Mouse (Mus musculus): Measurements from ENCODE around the gene Psme4. TPM values are rescaled to one million over a fixed set of nuclear protein-coding genes. Genes with fewer than 3 reads are reported as not detected.

Gene Psme4
- polyA plus RNA-seq, 1 experiment: 19.7 TPM

GRCm38 (mm10) chr11:30802421-30802820 is 30.9 kb downstream of the Psme4 start:
- H3K27me3 ChIP-seq (replicated peaks; ENCODE audit: control insufficient read depth, insufficient read depth, low read length): no peaks in the 10 kb centered on the region
- H3K27ac ChIP-seq (ENCODE audit: insufficient read depth, low read depth, low read length): no peak overlapping the region
- DNase-seq: no peak
- no peak overlapping the region for H3K4me3 ChIP-seq (ENCODE audit: insufficient read depth, low read depth, low read length)
- 93% methylated on average over 1 of the region's 1 CpGs for WGBS
- TF ChIP-seq POLR2A (IDR thresholded peaks at IDR 0.05; ENCODE audit: low read depth, low read length): no peak
- no peak for TF ChIP-seq CTCF (conservative IDR thresholded peaks at IDR 0.05; ENCODE audit: insufficient read depth, insufficient read length, low read depth, low read length)
- H3K4me1 ChIP-seq (ENCODE audit: control insufficient read depth, insufficient read depth, low read length): no peaks in the 10 kb centered on the region
- no peaks in the 10 kb centered on the region for H3K36me3 ChIP-seq (ENCODE audit: control insufficient read depth, insufficient read depth, low read length)

DNA sequence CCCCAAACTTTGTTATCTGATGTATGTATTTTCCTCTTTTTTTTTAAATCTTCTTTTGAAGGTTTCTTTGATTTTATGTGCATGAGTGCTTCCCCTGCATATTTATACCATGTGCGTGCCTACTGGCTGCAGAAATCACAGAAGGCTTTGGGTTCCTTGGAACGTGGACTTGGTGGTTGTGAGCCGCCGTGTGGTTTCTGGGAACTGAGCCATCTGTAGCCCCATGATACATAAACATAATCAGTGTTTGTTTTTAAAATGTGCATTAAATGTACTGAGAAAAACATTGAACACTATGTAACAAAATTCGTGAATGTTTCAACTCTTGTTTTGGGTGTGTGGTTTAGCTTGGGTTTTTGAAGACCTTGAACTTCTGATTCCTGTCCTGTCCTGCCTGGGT is 49.6 kb downstream of the Psme4 start:
- 78% methylated on average over 5 of the region's 5 CpGs for WGBS
- Histone ChIP-seq H3K27me3 (replicated peaks; ENCODE audit: control insufficient read depth, insufficient read depth, low read length) (no peaks in the 10 kb centered on the region), H3K4me1 (ENCODE audit: control insufficient read depth, insufficient read depth, low read length) (no peaks in the 10 kb centered on the region), H3K27ac (ENCODE audit: insufficient read depth, low read depth, low read length) (no peak overlapping the region), H3K4me3 (ENCODE audit: insufficient read depth, low read depth, low read length) (no peak overlapping the region), H3K36me3 (ENCODE audit: control insufficient read depth, insufficient read depth, low read length) (peaks cover 12% of the 10 kb centered on the region)
- DNase-seq: no peak
- no peak for TF ChIP-seq POLR2A (IDR thresholded peaks at IDR 0.05; ENCODE audit: low read depth, low read length)
- TF ChIP-seq CTCF (conservative IDR thresholded peaks at IDR 0.05; ENCODE audit: insufficient read depth, insufficient read length, low read depth, low read length): no peak

DNA sequence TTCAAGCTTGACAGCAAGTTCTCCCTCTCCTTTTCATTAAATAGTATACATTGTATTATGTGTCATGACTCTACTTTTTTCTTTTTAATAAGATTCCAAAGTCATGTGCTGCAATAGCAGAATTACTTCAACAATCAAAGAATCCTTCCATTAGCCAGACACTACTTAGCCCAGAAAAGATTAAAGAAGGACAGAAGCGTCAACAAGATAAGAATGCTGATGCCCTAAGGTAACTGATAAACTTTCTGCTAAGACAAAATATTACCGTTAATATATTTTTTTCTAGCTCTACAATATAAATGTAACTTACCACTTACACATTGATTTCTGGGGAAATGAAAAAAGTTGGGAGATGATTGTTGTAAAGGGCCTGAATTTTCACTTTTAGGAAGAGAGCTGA is 67.3 kb downstream of the Psme4 start:
- H3K27ac ChIP-seq (ENCODE audit: insufficient read depth, low read depth, low read length): no peak overlapping the region
- H3K36me3 ChIP-seq (ENCODE audit: control insufficient read depth, insufficient read depth, low read length): peaks cover 4% of the 10 kb centered on the region; the same call in 1 of the 2 replicates
- H3K4me3 ChIP-seq (ENCODE audit: insufficient read depth, low read depth, low read length): no peak overlapping the region
- 96% methylated on average over 2 of the region's 2 CpGs for WGBS
- DNase-seq: no peak
- no peak for TF ChIP-seq POLR2A (IDR thresholded peaks at IDR 0.05; ENCODE audit: low read depth, low read length)
- TF ChIP-seq CTCF (conservative IDR thresholded peaks at IDR 0.05; ENCODE audit: insufficient read depth, insufficient read length, low read depth, low read length): no peak
- H3K4me1 ChIP-seq (ENCODE audit: control insufficient read depth, insufficient read depth, low read length): no peaks in the 10 kb centered on the region
- H3K27me3 ChIP-seq (replicated peaks; ENCODE audit: control insufficient read depth, insufficient read depth, low read length): no peaks in the 10 kb centered on the region

DNA sequence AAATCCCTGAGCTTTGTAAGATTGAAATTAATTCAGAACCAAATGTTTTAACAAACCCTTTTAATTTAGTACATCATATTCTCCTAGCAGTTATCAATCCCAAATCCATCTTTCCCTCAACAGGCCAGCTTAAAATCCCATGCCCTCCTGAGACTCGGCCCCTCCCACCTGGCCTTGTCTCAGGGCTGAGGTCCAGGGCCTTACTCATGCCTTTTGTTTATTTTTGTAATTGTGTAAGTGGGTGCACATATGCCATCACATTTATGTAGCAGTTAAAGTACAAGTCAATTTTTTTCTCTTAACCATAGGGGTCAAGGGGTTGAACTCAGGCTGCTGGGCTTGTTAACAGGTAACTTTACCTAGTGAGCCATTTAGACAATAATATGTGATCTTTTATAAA is 72.8 kb downstream of the Psme4 start:
- WGBS: 84% methylated on average over 1 of the region's 1 CpGs
- TF ChIP-seq POLR2A (IDR thresholded peaks at IDR 0.05; ENCODE audit: low read depth, low read length): no peak
- TF ChIP-seq CTCF (conservative IDR thresholded peaks at IDR 0.05; ENCODE audit: insufficient read depth, insufficient read length, low read depth, low read length): no peak
- H3K4me1 ChIP-seq (ENCODE audit: control insufficient read depth, insufficient read depth, low read length): no peaks in the 10 kb centered on the region
- DNase-seq: no peak
- H3K27me3 ChIP-seq (replicated peaks; ENCODE audit: control insufficient read depth, insufficient read depth, low read length): no peaks in the 10 kb centered on the region
- H3K4me3 ChIP-seq (ENCODE audit: insufficient read depth, low read depth, low read length): no peak overlapping the region
- H3K36me3 ChIP-seq (ENCODE audit: control insufficient read depth, insufficient read depth, low read length): peaks cover 4% of the 10 kb centered on the region
- no peak overlapping the region for H3K27ac ChIP-seq (ENCODE audit: insufficient read depth, low read depth, low read length)

GRCm38 (mm10) chr11:30872425-30872824 is 100.9 kb downstream of the Psme4 start:
- no peak for DNase-seq
- H3K4me1 ChIP-seq (ENCODE audit: control insufficient read depth, insufficient read depth, low read length): no peaks in the 10 kb centered on the region
- H3K27me3 ChIP-seq (replicated peaks; ENCODE audit: control insufficient read depth, insufficient read depth, low read length): no peaks in the 10 kb centered on the region
- TF ChIP-seq CTCF (conservative IDR thresholded peaks at IDR 0.05; ENCODE audit: insufficient read depth, insufficient read length, low read depth, low read length): no peak
- no peak for TF ChIP-seq POLR2A (IDR thresholded peaks at IDR 0.05; ENCODE audit: low read depth, low read length)
- no peak overlapping the region for H3K27ac ChIP-seq (ENCODE audit: insufficient read depth, low read depth, low read length)
- H3K4me3 ChIP-seq (ENCODE audit: insufficient read depth, low read depth, low read length): no peak overlapping the region
- H3K36me3 ChIP-seq (ENCODE audit: control insufficient read depth, insufficient read depth, low read length): peaks cover 6% of the 10 kb centered on the region

GRCm38 (mm10) chr11:30885171-30885871 is 113.8 kb downstream of the Psme4 start, which contains the start of the genes Gpr75 and Asb3:
TSS of gene Gpr75 (plus strand) at chr11:30885358.
TSS of gene Asb3 (plus strand) at chr11:30885416.
- Histone ChIP-seq H3K36me3 (ENCODE audit: control insufficient read depth, insufficient read depth, low read length) (no peaks in the 10 kb centered on the region; the same call in 1 of the 2 replicates), H3K27me3 (replicated peaks; ENCODE audit: control insufficient read depth, insufficient read depth, low read length) (no peaks in the 10 kb centered on the region), H3K4me1 (ENCODE audit: control insufficient read depth, insufficient read depth, low read length) (0 out of 2 replicates have a peak, but pooled peaks cover 4% of the 10 kb centered on the region), H3K27ac (ENCODE audit: insufficient read depth, low read depth, low read length) (no peak within 1 kb of the TSS), H3K4me3 (ENCODE audit: insufficient read depth, low read depth, low read length) (peak within 1 kb of the TSS; percentile 21)
- 9% methylated on average over 40 of the region's 41 CpGs for WGBS
- DNase-seq: peak; percentile 40
- TF ChIP-seq POLR2A (IDR thresholded peaks at IDR 0.05; ENCODE audit: low read depth, low read length) (no peak), CTCF (conservative IDR thresholded peaks at IDR 0.05; ENCODE audit: insufficient read depth, insufficient read length, low read depth, low read length) (no peak)

DNA sequence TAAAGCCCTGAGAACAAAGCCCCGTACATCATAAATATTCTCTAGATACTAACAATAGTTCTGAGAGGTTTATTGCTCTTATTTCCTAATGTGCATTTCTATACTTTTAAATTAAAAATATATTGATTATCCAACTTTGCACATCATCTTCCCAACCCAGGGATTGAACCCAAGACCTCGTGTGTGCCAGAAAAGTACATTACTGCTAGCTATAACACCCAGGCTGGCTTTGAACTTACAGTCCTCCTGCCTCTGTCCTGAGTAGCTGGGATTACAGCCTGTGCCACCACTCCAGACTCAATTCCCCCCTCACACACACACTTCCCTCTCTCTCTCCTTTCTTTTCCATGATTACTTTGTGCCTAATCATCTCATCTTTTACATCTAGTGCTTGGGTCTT is 116.6 kb downstream of the Psme4 start:
- H3K27ac ChIP-seq (ENCODE audit: insufficient read depth, low read depth, low read length): no peak overlapping the region
- no peak for DNase-seq
- no peaks in the 10 kb centered on the region for H3K36me3 ChIP-seq (ENCODE audit: control insufficient read depth, insufficient read depth, low read length)
- no peaks in the 10 kb centered on the region for H3K27me3 ChIP-seq (replicated peaks; ENCODE audit: control insufficient read depth, insufficient read depth, low read length)
- 93% methylated on average over 2 of the region's 2 CpGs for WGBS
- 0 out of 2 replicates have a peak, but pooled peaks cover 4% of the 10 kb centered on the region for H3K4me1 ChIP-seq (ENCODE audit: control insufficient read depth, insufficient read depth, low read length)
- H3K4me3 ChIP-seq (ENCODE audit: insufficient read depth, low read depth, low read length): no peak overlapping the region
- TF ChIP-seq POLR2A (IDR thresholded peaks at IDR 0.05; ENCODE audit: low read depth, low read length) (no peak), CTCF (conservative IDR thresholded peaks at IDR 0.05; ENCODE audit: insufficient read depth, insufficient read length, low read depth, low read length) (no peak)
